ENCODE assay signal across 11 mouse cellular contexts in the genomic region with DNA sequence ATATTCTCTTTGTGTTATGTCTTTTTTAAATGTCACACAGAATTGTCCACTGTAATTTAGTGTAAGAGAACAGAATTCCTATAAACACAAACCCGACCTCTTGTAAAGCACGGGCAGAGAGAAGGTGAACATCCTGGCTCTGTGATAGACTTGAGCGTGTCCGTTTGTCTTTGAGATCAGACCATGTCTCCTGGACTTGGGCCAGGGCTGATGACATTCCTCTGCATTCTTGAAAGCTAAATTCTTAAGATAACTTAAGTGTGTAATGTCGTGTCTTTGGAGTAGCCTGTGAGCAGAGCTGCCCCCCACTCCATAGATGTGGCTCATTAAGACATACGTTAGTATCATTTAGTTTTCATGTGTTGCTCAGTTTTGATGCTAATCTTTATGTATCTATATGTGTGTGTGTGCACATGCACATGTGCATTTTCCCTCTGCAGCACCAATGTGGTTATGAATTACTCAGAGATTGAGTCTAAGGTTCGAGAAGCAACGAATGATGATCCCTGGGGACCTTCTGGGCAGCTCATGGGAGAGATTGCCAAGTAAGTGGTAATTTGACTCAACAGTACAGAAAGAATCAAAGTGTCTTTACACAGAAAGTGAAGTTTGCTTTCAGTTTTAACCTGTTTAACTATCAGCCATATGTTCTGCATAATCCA. TPM values are rescaled to one million over a fixed set of nuclear protein-coding genes. Genes with fewer than 3 reads are reported as not detected.
A peak's percentile ranks its signal among the peaks of the same experiment; 100 is the strongest.
DNase-seq lines count a peak whose midpoint lies in the region; ATAC-seq lines count a peak whose summit lies in the region.
"Had no signal": no experiment of that assay in that cellular context is flagged by ENCODE, and none has a peak within 500 bp of the region (broad histone marks: within the 10 kb centered on the region; RNA-seq: fewer than 3 reads in every experiment).

No protein-coding gene starts in this region.

- no peak for DNase-seq in heart, adult 8-10 months (ENCODE audit: low spot score)
- peak; percentile 7 for DNase-seq in retina, embryonic 14.5 days (ENCODE audit: low spot score)
- DNase-seq in retina, postnatal 1 day, result no peak
- DNase-seq in induced T-regulatory cell, adult 2 months (ENCODE audit: low read depth), result peak; percentile 29
- DNase-seq in splenic B cell, adult 2 months (ENCODE audit: low read depth, low spot score), result peak; percentile 23
- DNase-seq in hindbrain, embryonic 10.5 days (ENCODE audit: low spot score), result no peak
- no peak for DNase-seq in spleen, postnatal 36 days (ENCODE audit: low spot score in 2 of 2)
- DNase-seq: adrenal gland, postnatal 25 days had no signal

- peak overlapping the region; percentile 60 for H3K9ac ChIP-seq in heart, embryonic 13.5 days
- H3K9ac ChIP-seq: embryonic facial prominence, embryonic 15.5 days had no signal

- H3K36me3 ChIP-seq in heart, embryonic 13.5 days, result peaks cover 38% of the 10 kb centered on the region
- peaks cover 5% of the 10 kb centered on the region; the same call in 1 of the 2 replicates for H3K36me3 ChIP-seq in splenic B cell, adult 2 months (ENCODE audit: control insufficient read depth, insufficient read depth, low read length, poor library complexity, severe bottlenecking)
- peaks cover 35% of the 10 kb centered on the region for H3K36me3 ChIP-seq in hindbrain, embryonic 10.5 days

- H3K9me3 ChIP-seq in heart, embryonic 13.5 days, result no peaks in the 10 kb centered on the region
- H3K9me3 ChIP-seq in hindbrain, embryonic 10.5 days, result no peaks in the 10 kb centered on the region
- H3K9me3 ChIP-seq: embryonic facial prominence, embryonic 15.5 days had no signal

- H3K27me3 ChIP-seq in heart, embryonic 13.5 days (replicated peaks), result no peaks in the 10 kb centered on the region
- no peaks in the 10 kb centered on the region for H3K27me3 ChIP-seq in splenic B cell, adult 2 months (ENCODE audit: control insufficient read depth, insufficient read depth, low read length, poor library complexity, severe bottlenecking)
- no peaks in the 10 kb centered on the region for H3K27me3 ChIP-seq in hindbrain, embryonic 10.5 days (ENCODE audit: insufficient read depth, poor library complexity, severe bottlenecking)
- H3K27me3 ChIP-seq: embryonic facial prominence, embryonic 15.5 days had no signal

- WGBS in heart, embryonic 13.5 days, result 21% methylated on average over 8 of the region's 8 CpGs
- WGBS in hindbrain, embryonic 10.5 days, result 79% methylated on average over 8 of the region's 8 CpGs

- ATAC-seq in heart, embryonic 13.5 days (ENCODE audit: extremely low read depth, insufficient number of reproducible peaks, low FRiP score, low TSS enrichment), result no peak

- H3K4me2 ChIP-seq in heart, embryonic 13.5 days, result peak overlapping the region; percentile 53
- H3K4me2 ChIP-seq: embryonic facial prominence, embryonic 15.5 days had no signal

- H3K27ac ChIP-seq in heart, embryonic 13.5 days (replicated peaks), result peak overlapping the region; percentile 40; the same call in 1 of the 2 replicates
- H3K27ac ChIP-seq in hindbrain, embryonic 10.5 days, result no peak overlapping the region
- H3K27ac ChIP-seq: embryonic facial prominence, embryonic 15.5 days; macrophage had no signal

- H3K4me3 ChIP-seq in heart, embryonic 13.5 days, result no peak overlapping the region
- H3K4me3 ChIP-seq in hindbrain, embryonic 10.5 days, result no peak overlapping the region
- H3K4me3 ChIP-seq: embryonic facial prominence, embryonic 15.5 days had no signal

- H3K4me1 ChIP-seq in heart, embryonic 13.5 days, result peaks cover 51% of the 10 kb centered on the region
- peaks cover 16% of the 10 kb centered on the region; the same call in 1 of the 2 replicates for H3K4me1 ChIP-seq in hindbrain, embryonic 10.5 days (replicated peaks)

RNA-seq across cellular contexts. Expression of a gene that starts 31.6 kb away (rescaled TPM):
- polyA plus RNA-seq in heart, embryonic 13.5 days (2015; fragmentation: Nextera tagmentation; extraction: Ambion mirVana), result 50.6 and 52.6 TPM in 2 replicates
- 10 to 100 TPM; 45.7 to 48.2 (median 47.2) TPM for total RNA-seq in heart, adult 8-10 months (2022)
- 59.1 and 62.2 TPM in 2 replicates for polyA plus RNA-seq in hindbrain, embryonic 10.5 days (2016; fragmentation: Nextera tagmentation; extraction: Ambion mirVana)

Comparison
In these comparisons a context has a peak if more than half of its experiments do, and no peak if none do; other contexts are left out.
1. DNase-seq: peak in retina, embryonic 14.5 days (single experiment), induced T-regulatory cell, adult 2 months (single experiment) and splenic B cell, adult 2 months (single experiment); none in heart, adult 8-10 months (single experiment), retina, postnatal 1 day (single experiment), hindbrain, embryonic 10.5 days (single experiment) and spleen, postnatal 36 days (0 of 2).